Mouse (Mus musculus) ES-E14 (cell line): ENCODE measurements around the gene Kcnab1. TPM values are rescaled to one million over a fixed set of nuclear protein-coding genes. Genes with fewer than 3 reads are reported as not detected.
A peak's percentile ranks its signal among the peaks of the same experiment; 100 is the strongest.

Source experiments
- DNase-seq: peaks from one replicate; pipeline ENCODE4 v3.0.0-alpha.2; 2013; ENCODE audit warnings: low read depth, low spot score
- H3K27ac ChIP-seq: 2 replicates; pipeline ENCODE4 v1.5.1; 2012; ENCODE audit warnings: low read depth, mild to moderate bottlenecking, low read length, moderate library complexity, mixed read lengths; ENCODE audit not compliant: poor library complexity, insufficient read depth, severe bottlenecking
- H3K36me3 ChIP-seq: 2 replicates; pipeline ENCODE4 v1.6.1; 2012; ENCODE audit warnings: mild to moderate bottlenecking, low read length, moderate library complexity, mixed read lengths; ENCODE audit not compliant: control insufficient read depth, poor library complexity, insufficient read depth, severe bottlenecking
- H3K4me1 ChIP-seq, 2 experiments: fragments of 150-350 bp in 1 of 2; sonication (generic) in 1 of 2; 2 replicates each; pipeline ENCODE4 v1.6.1; 2012; ENCODE audit warnings: low read length in 2 of 2, mild to moderate bottlenecking in 1 of 2, mixed read lengths in 1 of 2; ENCODE audit not compliant: control insufficient read depth in 2 of 2, insufficient read depth in 2 of 2, poor library complexity in 1 of 2
- H3K4me3 ChIP-seq, 2 experiments: fragments of 150-350 bp in 1 of 2; sonication (generic) in 1 of 2; 2 replicates each; pipeline ENCODE4 v1.5.1; 2012; ENCODE audit warnings: low read length in 2 of 2, low read depth in 1 of 2, mild to moderate bottlenecking in 1 of 2, mixed read lengths in 1 of 2; ENCODE audit not compliant: insufficient read depth in 1 of 2, poor library complexity in 1 of 2, severe bottlenecking in 1 of 2
- H3K9ac ChIP-seq: 2 replicates; pipeline ENCODE4 v1.6.1; 2012; ENCODE audit warnings: low read depth, mild to moderate bottlenecking, low read length, mixed read lengths; ENCODE audit not compliant: poor library complexity, insufficient read depth, severe bottlenecking
- H3K9me3 ChIP-seq: fragments of 150-350 bp; sonication (generic); 2 replicates; pipeline ENCODE4 v1.6.1; 2012; ENCODE audit warnings: low read depth, mild to moderate bottlenecking, low read length; ENCODE audit not compliant: control insufficient read depth, insufficient read depth
- CHD2 ChIP-seq: IDR thresholded peaks from 2 replicates; pipeline ENCODE4 v1.6.1; 2014; ENCODE audit warnings: mild to moderate bottlenecking, low read depth, low read length, inconsistent platforms
- HCFC1 ChIP-seq: IDR thresholded peaks from 2 replicates; pipeline ENCODE4 v1.6.1; 2012; ENCODE audit warnings: low read length, inconsistent platforms, borderline replicate concordance; ENCODE audit not compliant: insufficient read depth
- MAFK ChIP-seq: IDR thresholded peaks from 2 replicates; pipeline ENCODE4 v1.6.1; 2014; ENCODE audit warnings: mild to moderate bottlenecking, low read depth, low read length, inconsistent platforms; ENCODE audit not compliant: insufficient read depth
- ZC3H11A ChIP-seq: IDR thresholded peaks from 2 replicates; pipeline ENCODE4 v1.6.1; 2012; ENCODE audit warnings: low read depth, mild to moderate bottlenecking, inconsistent platforms, low read length, borderline replicate concordance
- ZNF384 ChIP-seq: IDR thresholded peaks from 2 replicates; pipeline ENCODE4 v1.6.1; 2012; ENCODE audit warnings: low read depth, low read length, inconsistent platforms
- in situ Hi-C, 2 experiments: fragments of 600-800 bp; cut with MboI; formaldehyde crosslinking; loops; one replicate each; pipeline ENCODE4 v1.15.1; 2025; ENCODE audit warnings: low sequenced_read_pairs in 2 of 2, inconsistent platforms in 1 of 2; ENCODE audit not compliant: unreplicated experiment in 2 of 2
- total RNA-seq: library from RNA; depleted of rRNA; stranded (reverse); fragments of 300-350 nt; gene quantifications from 2 replicates; pipeline ENCODE4 v1.2.3, GENCODE M21; 2012; rRNA removed

Gene Kcnab1
- 0.26 and 0.45 TPM in 2 replicates for total RNA-seq

DNA sequence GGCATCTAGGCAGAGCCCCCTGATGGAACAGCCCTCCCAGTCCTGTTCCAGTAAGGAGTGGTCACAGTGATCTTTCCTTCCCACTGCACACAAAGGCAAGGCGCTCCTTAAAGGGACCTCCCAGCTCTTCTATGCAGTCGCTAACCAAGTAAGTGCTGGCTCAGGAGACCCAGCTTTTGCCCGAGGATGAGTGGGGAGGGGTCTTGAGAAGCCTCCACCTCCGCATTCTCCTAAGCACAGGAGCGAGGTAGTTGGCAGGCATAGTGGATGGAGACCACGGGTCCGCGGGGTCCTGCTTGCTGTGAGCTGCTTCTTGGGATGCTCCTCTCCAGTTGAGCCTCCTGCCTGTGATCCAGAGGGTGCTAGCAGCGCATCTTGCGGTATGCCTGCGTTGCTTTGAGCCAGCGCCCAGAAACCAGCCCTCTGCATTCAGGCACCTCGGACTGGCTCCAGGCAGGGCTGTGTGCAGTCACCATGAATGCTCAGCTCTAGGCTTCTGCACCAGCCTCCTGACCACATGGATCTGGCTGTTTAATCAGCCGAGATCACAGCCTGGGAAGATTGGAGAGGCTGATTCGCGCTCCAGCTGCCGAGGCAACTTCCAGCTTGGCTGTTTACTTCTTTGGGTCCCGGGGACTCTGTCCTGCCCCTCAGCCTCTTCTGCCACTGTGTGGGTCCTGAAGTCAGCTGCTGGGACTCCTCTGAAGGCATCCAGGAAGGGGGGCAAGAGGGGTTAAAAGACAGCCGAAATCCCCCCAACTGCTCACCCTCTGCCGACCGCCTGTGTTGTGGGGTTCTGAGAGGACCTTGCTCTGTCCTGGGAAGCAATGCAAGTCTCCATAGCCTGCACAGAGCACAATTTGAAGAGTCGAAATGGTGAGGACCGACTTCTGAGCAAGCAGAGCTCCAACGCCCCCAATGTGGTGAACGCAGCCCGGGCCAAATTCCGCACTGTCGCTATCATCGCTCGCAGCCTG, at the start of gene Kcnab1:
Kcnab1 (plus strand) TSS at position 440 of the 977 bp plus-strand sequence.
- H3K9ac ChIP-seq: peak within 1 kb of the TSS; percentile 12; the same call in 1 of the 2 replicates
- no peak within 1 kb of the TSS for H3K27ac ChIP-seq

GRCm38 (mm10) chr3:65088295-65088694, 20.9 kb upstream of the Kcnab1 start:
- Histone ChIP-seq H3K36me3 (no peaks in the 10 kb centered on the region), H3K4me1 (no peaks in the 10 kb centered on the region), H3K4me3 (no peak overlapping the region), H3K9ac (no peak overlapping the region), H3K27ac (no peak overlapping the region), H3K9me3 (no peaks in the 10 kb centered on the region)
- TF ChIP-seq ZNF384 (no peak), CHD2 (no peak), ZC3H11A (no peak), HCFC1 (no peak), MAFK (no peak)
- in situ Hi-C loops: no loop called here
- DNase-seq: no peak

More for the DNA sequence above, at the start of gene Kcnab1:
- TF ChIP-seq MAFK (no peak), ZNF384 (no peak), HCFC1 (no peak), CHD2 (no peak), ZC3H11A (no peak)
- no peaks in the 10 kb centered on the region for H3K36me3 ChIP-seq
- DNase-seq: peak; percentile 34
- H3K4me3 ChIP-seq: peak within 1 kb of the TSS; percentile 54 to 58
- H3K4me1 ChIP-seq: no peaks in the 10 kb centered on the region
- H3K9me3 ChIP-seq: no peaks in the 10 kb centered on the region
- in situ Hi-C loops: no loop called here

GRCm38 (mm10) chr3:65104117-65104516, 5.1 kb upstream of the Kcnab1 start:
- Histone ChIP-seq H3K4me3 (no peak overlapping the region), H3K36me3 (no peaks in the 10 kb centered on the region), H3K9ac (no peak overlapping the region), H3K9me3 (no peaks in the 10 kb centered on the region), H3K4me1 (no peaks in the 10 kb centered on the region), H3K27ac (no peak overlapping the region)
- no peak for TF ChIP-seq ZNF384
- no peak for TF ChIP-seq CHD2
- no peak for TF ChIP-seq MAFK
- no peak for TF ChIP-seq ZC3H11A
- TF ChIP-seq HCFC1: no peak
- in situ Hi-C loops: no loop called here
- no peak for DNase-seq

- DNase-seq: no peak
- in situ Hi-C loops: no loop called here
- Histone ChIP-seq H3K36me3 (no peaks in the 10 kb centered on the region), H3K4me3 (no peak overlapping the region), H3K27ac (no peak overlapping the region), H3K9me3 (no peaks in the 10 kb centered on the region), H3K4me1 (no peaks in the 10 kb centered on the region), H3K9ac (no peak overlapping the region)
- TF ChIP-seq ZC3H11A (no peak), HCFC1 (no peak), CHD2 (no peak), MAFK (no peak), ZNF384 (no peak)
Observed at GRCm38 (mm10) chr3:65110190-65110589, 1.0 kb downstream of the Kcnab1 start.
